Comparison of ENCODE assay signal across 12 mouse cellular contexts in genomic region chr9:4615286-4615685, GRCm38 (mm10).
"Had no signal": no experiment of that assay in that cellular context is flagged by ENCODE, and none has a peak within 500 bp of the region (broad histone marks: within the 10 kb centered on the region; RNA-seq: fewer than 3 reads in every experiment).

No protein-coding gene starts in this region.

- H3K36me3 ChIP-seq: limb, embryonic 12.5 days; liver, embryonic 13.5 days; lung, embryonic 15.5 days; neural tube, embryonic 12.5 days had no signal

- ATAC-seq: liver, postnatal 0 days had no signal

- H3K4me1 ChIP-seq: limb, embryonic 12.5 days; liver, embryonic 13.5 days; lung, embryonic 15.5 days; neural tube, embryonic 12.5 days had no signal

- H3K27me3 ChIP-seq: limb, embryonic 12.5 days; liver, embryonic 13.5 days; lung, embryonic 15.5 days; neural tube, embryonic 12.5 days had no signal

- DNase-seq: kidney, adult 18-20 months; kidney, postnatal 10 days; kidney, postnatal 4 days; liver; liver, embryonic 13.5 days; liver, postnatal 0 days; right cerebral cortex, postnatal 14 days; thymus, postnatal 36 days had no signal

- H3K4me2 ChIP-seq: limb, embryonic 12.5 days; liver, embryonic 13.5 days; lung, embryonic 15.5 days; neural tube, embryonic 12.5 days had no signal

- H3K9me3 ChIP-seq: limb, embryonic 12.5 days; liver, embryonic 13.5 days; lung, embryonic 15.5 days; neural tube, embryonic 12.5 days had no signal

- H3K9ac ChIP-seq: limb, embryonic 12.5 days; liver, embryonic 13.5 days; liver, postnatal 0 days; lung, embryonic 15.5 days; neural tube, embryonic 12.5 days had no signal

- H3K4me3 ChIP-seq: layer of hippocampus, adult 2 months; limb, embryonic 12.5 days; liver, embryonic 13.5 days; lung, embryonic 15.5 days; neural tube, embryonic 12.5 days had no signal

- H3K27ac ChIP-seq: layer of hippocampus, adult 2 months; limb, embryonic 12.5 days; liver, embryonic 13.5 days; lung, embryonic 15.5 days; neural tube, embryonic 12.5 days had no signal
